Mouse (Mus musculus) ES-E14 (cell line): ENCODE results near the gene Mbd3.

Experiments used
- CHD2 ChIP-seq: IDR thresholded peaks from 2 replicates; pipeline ENCODE4 v1.6.1; 2014; ENCODE audit warnings: mild to moderate bottlenecking, low read depth, low read length, inconsistent platforms
- HCFC1 ChIP-seq: IDR thresholded peaks from 2 replicates; pipeline ENCODE4 v1.6.1; 2012; ENCODE audit warnings: low read length, inconsistent platforms, borderline replicate concordance; ENCODE audit not compliant: insufficient read depth

GRCm38 (mm10) chr10:80371411-80371966, 27.9 kb downstream of the Mbd3 start:
- TF ChIP-seq CHD2 (peak; percentile 91), HCFC1 (no peak)
